Mouse (Mus musculus): Measurements from ENCODE around the gene Ribc2.

- TF ChIP-seq CTCF (IDR thresholded peaks at IDR 0.05; ENCODE audit: low read depth, low read length): no peak
- no peak for TF ChIP-seq POLR2A (IDR thresholded peaks at IDR 0.05; ENCODE audit: extremely low read depth, insufficient read depth, low read length)
These were observed 31.1 kb downstream of the Ribc2 start for GRCm38 (mm10) chr15:85162693-85163663.
